Mouse (Mus musculus) cerebellum, adult 11-12 months (tissue): ENCODE measurements at regions not wholly inside any gene's neighbourhood (a gene's known extent, or its start where the extent isn't known, plus 50 kb on each side); places are given as distances from the start of the nearest gene placed in this dataset.

Source experiments
- DNase-seq: peaks from one replicate; pipeline ENCODE4 v3.0.0; 2022

GRCm38 (mm10) chr7:145135971-145136370 lies 71.9 kb downstream of the 1810010D01Rik start:
- no peak for DNase-seq

GRCm38 (mm10) chr7:145132506-145132905 lies 75.4 kb downstream of the 1810010D01Rik start:
- DNase-seq = no peak

GRCm38 (mm10) chr7:145131438-145132159 lies 76.3 kb downstream of the 1810010D01Rik start:
- no peak for DNase-seq

- no peak for DNase-seq
Observed at GRCm38 (mm10) chr7:145129971-145130370, 77.9 kb downstream of the 1810010D01Rik start.

GRCm38 (mm10) chr7:145127661-145128060 lies 80.3 kb downstream of the 1810010D01Rik start:
- DNase-seq = no peak

GRCm38 (mm10) chr7:145127180-145127579 lies 80.7 kb downstream of the 1810010D01Rik start:
- DNase-seq = no peak

- DNase-seq = no peak
Observed at GRCm38 (mm10) chr7:145123996-145124601, 83.8 kb downstream of the 1810010D01Rik start.

GRCm38 (mm10) chr7:145122471-145122870 lies 85.4 kb downstream of the 1810010D01Rik start:
- DNase-seq = no peak

GRCm38 (mm10) chr7:145118406-145118805 lies 89.5 kb downstream of the 1810010D01Rik start:
- DNase-seq = no peak

- DNase-seq = no peak
Observed at GRCm38 (mm10) chr7:145114660-145115059, 93.3 kb downstream of the 1810010D01Rik start.

- DNase-seq = no peak
Observed at GRCm38 (mm10) chr7:145114145-145114544, 93.8 kb downstream of the 1810010D01Rik start.

- no peak for DNase-seq
Observed at GRCm38 (mm10) chr7:145112887-145113531, 94.9 kb downstream of the 1810010D01Rik start.

GRCm38 (mm10) chr7:145112146-145112830 lies 95.6 kb downstream of the 1810010D01Rik start:
- no peak for DNase-seq

- DNase-seq = no peak
Observed at GRCm38 (mm10) chr7:145111252-145112131, 96.4 kb downstream of the 1810010D01Rik start.

- no peak for DNase-seq
Observed at GRCm38 (mm10) chr7:145110657-145111251, 97.2 kb downstream of the 1810010D01Rik start.

- DNase-seq = no peak
Observed at GRCm38 (mm10) chr7:145110028-145110427, 97.9 kb downstream of the 1810010D01Rik start.

- no peak for DNase-seq
Observed at GRCm38 (mm10) chr7:145109471-145109870, 98.4 kb downstream of the 1810010D01Rik start.

GRCm38 (mm10) chr7:145108994-145109393 lies 98.9 kb downstream of the 1810010D01Rik start:
- DNase-seq = no peak

- no peak for DNase-seq
Observed at GRCm38 (mm10) chr7:145107575-145108170, 100.2 kb downstream of the 1810010D01Rik start.

GRCm38 (mm10) chr7:145106494-145106849 lies 101.4 kb downstream of the 1810010D01Rik start:
- no peak for DNase-seq

- DNase-seq = no peak
Observed at GRCm38 (mm10) chr7:145105831-145106493, 102.0 kb downstream of the 1810010D01Rik start.
